Mouse (Mus musculus): ENCODE measurements around the gene Tcf3. TPM values are rescaled to one million over a fixed set of nuclear protein-coding genes. Genes with fewer than 3 reads are reported as not detected.

Gene Tcf3
- polyA plus RNA-seq, 1 experiment = 78.2 TPM

DNA sequence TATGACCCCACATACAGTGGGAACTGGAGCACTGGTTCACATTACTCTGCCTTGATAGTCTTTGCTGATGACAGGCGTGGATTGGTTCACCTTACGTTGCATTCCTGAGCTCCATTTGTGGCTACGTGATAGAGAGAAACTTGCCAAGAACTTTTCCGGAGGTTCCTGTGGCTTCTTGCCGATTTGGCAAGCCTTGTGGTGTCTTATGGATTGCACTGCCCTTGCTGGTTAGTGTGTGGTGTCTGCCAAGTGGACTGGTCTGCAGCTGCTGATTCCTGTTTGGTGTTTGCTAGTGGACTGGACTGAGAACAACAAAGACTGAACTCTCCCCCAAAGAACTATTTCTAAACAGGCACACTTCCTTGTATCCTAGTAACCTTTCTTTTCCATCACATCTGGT, 21.3 kb upstream of the Tcf3 start:
- Histone ChIP-seq H3K36me3 (ENCODE audit: control insufficient read depth, insufficient read depth, low read length, poor library complexity, severe bottlenecking) (no peaks in the 10 kb centered on the region), H3K27me3 (ENCODE audit: control insufficient read depth, insufficient read depth, low read length, poor library complexity, severe bottlenecking) (no peaks in the 10 kb centered on the region), H3K9ac (ENCODE audit: low read depth, poor library complexity, severe bottlenecking) (no peak overlapping the region), H3K4me1 (ENCODE audit: control insufficient read depth, insufficient read depth, low read length) (no peaks in the 10 kb centered on the region), H3K9me3 (replicated peaks; ENCODE audit: control insufficient read depth, insufficient read depth, low read length, poor library complexity, severe bottlenecking) (no peaks in the 10 kb centered on the region), H3K27ac (ENCODE audit: insufficient read depth, low read length) (no peak overlapping the region), H3K4me3 (ENCODE audit: low read depth, low read length) (no peak overlapping the region)
- TF ChIP-seq EP300 (IDR thresholded peaks at IDR 0.05; ENCODE audit: insufficient read depth, low read depth, low read length) (no peak), POLR2A (IDR thresholded peaks at IDR 0.05; ENCODE audit: insufficient read depth, low read length) (no peak), CTCF (IDR thresholded peaks at IDR 0.05; ENCODE audit: low read depth, low read length) (no peak)

- H3K9me3 ChIP-seq (replicated peaks; ENCODE audit: control insufficient read depth, insufficient read depth, low read length, poor library complexity, severe bottlenecking) = no peaks in the 10 kb centered on the region
- no peak overlapping the region for H3K4me3 ChIP-seq (ENCODE audit: low read depth, low read length)
- TF ChIP-seq CTCF (IDR thresholded peaks at IDR 0.05; ENCODE audit: low read depth, low read length) = no peak
- no peak for TF ChIP-seq EP300 (IDR thresholded peaks at IDR 0.05; ENCODE audit: insufficient read depth, low read depth, low read length)
- H3K27ac ChIP-seq (ENCODE audit: insufficient read depth, low read length) = no peak overlapping the region
- no peak overlapping the region for H3K9ac ChIP-seq (ENCODE audit: low read depth, poor library complexity, severe bottlenecking)
- H3K27me3 ChIP-seq (ENCODE audit: control insufficient read depth, insufficient read depth, low read length, poor library complexity, severe bottlenecking) = no peaks in the 10 kb centered on the region
- no peaks in the 10 kb centered on the region for H3K36me3 ChIP-seq (ENCODE audit: control insufficient read depth, insufficient read depth, low read length, poor library complexity, severe bottlenecking)
- H3K4me1 ChIP-seq (ENCODE audit: control insufficient read depth, insufficient read depth, low read length) = no peaks in the 10 kb centered on the region
Observed at GRCm38 (mm10) chr10:80453601-80454000, 20.2 kb upstream of the Tcf3 start.

- Histone ChIP-seq H3K36me3 (ENCODE audit: control insufficient read depth, insufficient read depth, low read length, poor library complexity, severe bottlenecking) (no peaks in the 10 kb centered on the region), H3K27me3 (ENCODE audit: control insufficient read depth, insufficient read depth, low read length, poor library complexity, severe bottlenecking) (no peaks in the 10 kb centered on the region), H3K4me1 (ENCODE audit: control insufficient read depth, insufficient read depth, low read length) (no peaks in the 10 kb centered on the region), H3K4me3 (ENCODE audit: low read depth, low read length) (peak overlapping the region; percentile 29), H3K9me3 (replicated peaks; ENCODE audit: control insufficient read depth, insufficient read depth, low read length, poor library complexity, severe bottlenecking) (no peaks in the 10 kb centered on the region), H3K27ac (ENCODE audit: insufficient read depth, low read length) (no peak overlapping the region), H3K9ac (ENCODE audit: low read depth, poor library complexity, severe bottlenecking) (no peak overlapping the region)
- TF ChIP-seq CTCF (IDR thresholded peaks at IDR 0.05; ENCODE audit: low read depth, low read length) = no peak
- TF ChIP-seq POLR2A (IDR thresholded peaks at IDR 0.05; ENCODE audit: insufficient read depth, low read length) = no peak
- TF ChIP-seq EP300 (IDR thresholded peaks at IDR 0.05; ENCODE audit: insufficient read depth, low read depth, low read length) = no peak
Observed at GRCm38 (mm10) chr10:80450599-80450998, 17.2 kb upstream of the Tcf3 start.

DNA sequence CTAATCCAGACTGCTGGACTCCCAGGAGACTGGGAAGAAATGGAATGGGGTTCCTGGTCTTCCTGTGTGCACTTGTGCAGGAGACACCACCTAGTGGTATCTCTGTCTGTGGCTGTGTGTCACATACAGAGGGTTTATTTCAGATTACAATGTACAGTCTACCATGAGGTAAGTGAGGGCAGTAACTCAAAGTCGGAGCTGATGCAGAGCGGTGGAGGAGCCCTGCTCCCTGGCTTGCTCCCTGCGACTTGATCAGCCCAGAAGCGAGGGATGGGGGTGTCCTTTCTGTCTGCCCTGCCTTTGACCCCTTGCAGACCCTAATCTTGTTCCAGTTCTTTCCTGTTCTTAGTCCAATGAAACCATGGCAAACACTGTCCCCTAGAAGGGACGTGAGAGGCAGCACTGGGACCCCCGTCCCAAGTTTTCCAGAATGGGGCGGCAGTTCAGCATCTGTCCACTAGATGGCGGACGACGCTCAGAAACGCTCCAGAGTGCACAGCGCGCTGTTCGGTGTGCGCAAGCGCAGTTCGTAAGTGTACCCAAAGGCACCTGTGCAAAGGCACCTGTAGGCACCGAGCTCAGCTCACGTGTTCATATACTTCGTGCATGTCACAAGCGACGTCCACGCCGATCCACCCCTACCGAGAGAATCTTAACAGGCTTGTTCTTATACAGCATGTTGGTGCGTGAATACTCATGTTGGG, 12.6 kb upstream of the Tcf3 start:
- H3K27me3 ChIP-seq (ENCODE audit: control insufficient read depth, insufficient read depth, low read length, poor library complexity, severe bottlenecking) = no peaks in the 10 kb centered on the region

GRCm38 (mm10) chr10:80445052-80445451, 11.6 kb upstream of the Tcf3 start:
- Histone ChIP-seq H3K4me1 (ENCODE audit: control insufficient read depth, insufficient read depth, low read length) (no peaks in the 10 kb centered on the region), H3K36me3 (ENCODE audit: control insufficient read depth, insufficient read depth, low read length, poor library complexity, severe bottlenecking) (no peaks in the 10 kb centered on the region), H3K9me3 (replicated peaks; ENCODE audit: control insufficient read depth, insufficient read depth, low read length, poor library complexity, severe bottlenecking) (no peaks in the 10 kb centered on the region), H3K27me3 (ENCODE audit: control insufficient read depth, insufficient read depth, low read length, poor library complexity, severe bottlenecking) (no peaks in the 10 kb centered on the region), H3K27ac (ENCODE audit: insufficient read depth, low read length) (no peak overlapping the region), H3K4me3 (ENCODE audit: low read depth, low read length) (no peak overlapping the region), H3K9ac (ENCODE audit: low read depth, poor library complexity, severe bottlenecking) (no peak overlapping the region)
- TF ChIP-seq CTCF (IDR thresholded peaks at IDR 0.05; ENCODE audit: low read depth, low read length) (no peak), POLR2A (IDR thresholded peaks at IDR 0.05; ENCODE audit: insufficient read depth, low read length) (no peak), EP300 (IDR thresholded peaks at IDR 0.05; ENCODE audit: insufficient read depth, low read depth, low read length) (no peak)

More for the DNA sequence above, 12.6 kb upstream of the Tcf3 start:
- Histone ChIP-seq H3K4me3 (ENCODE audit: low read depth, low read length) (no peak overlapping the region), H3K27ac (ENCODE audit: insufficient read depth, low read length) (no peak overlapping the region), H3K9ac (ENCODE audit: low read depth, poor library complexity, severe bottlenecking) (no peak overlapping the region), H3K4me1 (ENCODE audit: control insufficient read depth, insufficient read depth, low read length) (no peaks in the 10 kb centered on the region), H3K36me3 (ENCODE audit: control insufficient read depth, insufficient read depth, low read length, poor library complexity, severe bottlenecking) (no peaks in the 10 kb centered on the region), H3K9me3 (replicated peaks; ENCODE audit: control insufficient read depth, insufficient read depth, low read length, poor library complexity, severe bottlenecking) (no peaks in the 10 kb centered on the region)
- TF ChIP-seq POLR2A (IDR thresholded peaks at IDR 0.05; ENCODE audit: insufficient read depth, low read length) (no peak), CTCF (IDR thresholded peaks at IDR 0.05; ENCODE audit: low read depth, low read length) (peak; percentile 96), EP300 (IDR thresholded peaks at IDR 0.05; ENCODE audit: insufficient read depth, low read depth, low read length) (peak; percentile 65)

GRCm38 (mm10) chr10:80444339-80445045, 11.0 kb upstream of the Tcf3 start:
- no peaks in the 10 kb centered on the region for H3K27me3 ChIP-seq (ENCODE audit: control insufficient read depth, insufficient read depth, low read length, poor library complexity, severe bottlenecking)
- H3K4me1 ChIP-seq (ENCODE audit: control insufficient read depth, insufficient read depth, low read length) = no peaks in the 10 kb centered on the region
- no peak overlapping the region for H3K27ac ChIP-seq (ENCODE audit: insufficient read depth, low read length)
- TF ChIP-seq CTCF (IDR thresholded peaks at IDR 0.05; ENCODE audit: low read depth, low read length) (no peak), POLR2A (IDR thresholded peaks at IDR 0.05; ENCODE audit: insufficient read depth, low read length) (no peak), EP300 (IDR thresholded peaks at IDR 0.05; ENCODE audit: insufficient read depth, low read depth, low read length) (no peak)
- H3K9me3 ChIP-seq (replicated peaks; ENCODE audit: control insufficient read depth, insufficient read depth, low read length, poor library complexity, severe bottlenecking) = no peaks in the 10 kb centered on the region
- H3K9ac ChIP-seq (ENCODE audit: low read depth, poor library complexity, severe bottlenecking) = no peak overlapping the region
- H3K4me3 ChIP-seq (ENCODE audit: low read depth, low read length) = no peak overlapping the region
- H3K36me3 ChIP-seq (ENCODE audit: control insufficient read depth, insufficient read depth, low read length, poor library complexity, severe bottlenecking) = no peaks in the 10 kb centered on the region

All from ES-Bruce4 (cell line).